Mouse (Mus musculus) yolk sac, embryonic 10.5 days (tissue): ENCODE measurements around the gene Cbln4.

Source experiments
- DNase-seq: peaks from one replicate; pipeline ENCODE4 v3.0.0-alpha.2; 2017; ENCODE audit warnings: low spot score

The Cbln4 gene

DNA sequence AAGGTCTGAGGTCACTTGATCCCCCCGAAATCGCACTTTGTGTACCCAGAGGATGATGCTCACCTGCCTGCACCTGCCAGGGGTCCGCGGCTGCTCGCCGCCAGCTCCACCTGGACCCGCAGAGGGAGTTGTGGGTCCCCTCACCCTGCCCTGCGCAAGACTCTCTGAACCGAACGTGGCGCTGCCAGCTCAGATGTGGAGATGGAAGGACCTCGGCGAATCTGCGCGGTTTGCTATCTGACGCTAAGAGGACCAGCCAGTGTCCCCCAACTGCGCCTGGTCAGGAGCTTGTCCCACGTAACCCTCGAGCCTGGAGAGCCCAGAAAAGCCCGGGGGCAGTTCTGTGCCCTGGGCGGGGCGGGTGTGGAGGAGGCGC lies at the start of gene Cbln4:
Cbln4 (minus strand) TSS at position 232 of the 376 bp plus-strand sequence.
- DNase-seq: no peak

DNA sequence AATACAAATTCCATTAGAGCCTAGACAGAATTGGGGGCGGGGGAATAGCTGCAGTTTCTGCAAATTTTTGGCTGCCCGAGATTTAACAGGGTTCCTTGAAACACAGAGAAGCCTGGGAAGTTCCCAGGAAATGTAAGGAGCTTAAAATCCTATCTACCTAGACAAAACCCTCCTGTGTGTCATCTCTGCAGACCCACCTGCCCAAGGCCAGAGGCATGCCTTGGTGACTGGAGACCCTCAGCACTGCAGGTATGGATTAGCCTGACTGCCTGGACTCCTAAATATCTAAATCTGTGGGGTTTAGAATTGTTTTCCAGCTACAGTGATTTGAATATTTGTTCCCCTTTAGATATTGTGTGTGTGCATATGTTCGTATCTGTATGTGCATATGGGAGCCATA lies 35.3 kb upstream of the Cbln4 start:
- DNase-seq: no peak

DNA sequence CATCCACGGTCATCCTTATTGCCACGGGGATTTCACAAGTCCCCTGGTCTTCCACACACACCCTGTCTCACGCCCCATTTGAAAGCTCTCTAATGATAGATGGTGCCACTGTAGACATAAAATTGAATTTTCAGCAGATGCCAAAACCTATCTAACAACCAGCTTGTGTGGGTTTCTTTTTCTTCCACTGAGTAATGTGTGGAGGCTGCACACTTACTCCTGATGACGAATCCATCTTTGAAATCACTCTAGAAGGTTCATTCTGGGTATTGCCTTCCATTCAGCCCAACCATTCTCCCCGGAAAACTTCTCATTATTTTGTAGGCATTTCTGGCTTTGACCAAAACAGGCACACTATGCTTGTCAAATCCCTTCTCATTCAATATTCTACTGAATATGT lies 33.0 kb upstream of the Cbln4 start:
- DNase-seq: no peak

DNA sequence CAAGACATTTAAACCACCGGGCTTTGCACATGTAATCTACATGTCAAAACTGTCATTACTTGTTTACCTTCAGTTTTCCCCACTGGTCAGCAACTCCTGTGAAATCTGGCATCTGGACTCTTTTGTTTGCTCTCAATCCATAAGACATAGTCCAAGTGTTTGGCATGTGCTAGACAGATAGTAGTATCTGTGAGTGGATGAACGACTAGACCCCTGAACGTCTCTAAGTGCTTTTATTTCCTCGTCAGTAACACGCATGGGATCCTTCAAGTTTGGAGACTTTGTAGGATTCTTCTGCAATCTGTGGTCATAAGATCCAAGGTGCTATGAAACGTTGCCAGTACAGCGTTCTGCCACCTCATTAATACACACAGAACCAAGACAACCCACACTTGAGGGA lies 19.6 kb upstream of the Cbln4 start:
- DNase-seq: no peak

DNA sequence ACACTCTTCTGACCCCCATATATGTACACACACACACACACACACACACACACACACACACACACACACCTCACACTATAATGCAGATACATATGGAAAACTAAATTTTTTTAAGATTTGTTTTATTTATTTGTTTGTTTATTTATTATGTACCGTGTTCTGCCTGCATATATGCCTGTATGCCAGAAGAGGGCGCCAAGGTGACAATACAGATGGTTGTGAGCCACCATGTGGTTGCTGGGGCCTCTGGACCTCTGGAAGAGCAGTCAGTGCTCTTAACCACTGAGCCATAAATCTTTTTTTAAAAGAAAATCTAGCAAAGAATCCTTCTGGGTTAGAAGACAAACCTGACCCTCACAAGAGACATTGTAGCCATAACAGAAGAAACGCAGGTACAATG lies 16.5 kb upstream of the Cbln4 start:
- no peak for DNase-seq

DNA sequence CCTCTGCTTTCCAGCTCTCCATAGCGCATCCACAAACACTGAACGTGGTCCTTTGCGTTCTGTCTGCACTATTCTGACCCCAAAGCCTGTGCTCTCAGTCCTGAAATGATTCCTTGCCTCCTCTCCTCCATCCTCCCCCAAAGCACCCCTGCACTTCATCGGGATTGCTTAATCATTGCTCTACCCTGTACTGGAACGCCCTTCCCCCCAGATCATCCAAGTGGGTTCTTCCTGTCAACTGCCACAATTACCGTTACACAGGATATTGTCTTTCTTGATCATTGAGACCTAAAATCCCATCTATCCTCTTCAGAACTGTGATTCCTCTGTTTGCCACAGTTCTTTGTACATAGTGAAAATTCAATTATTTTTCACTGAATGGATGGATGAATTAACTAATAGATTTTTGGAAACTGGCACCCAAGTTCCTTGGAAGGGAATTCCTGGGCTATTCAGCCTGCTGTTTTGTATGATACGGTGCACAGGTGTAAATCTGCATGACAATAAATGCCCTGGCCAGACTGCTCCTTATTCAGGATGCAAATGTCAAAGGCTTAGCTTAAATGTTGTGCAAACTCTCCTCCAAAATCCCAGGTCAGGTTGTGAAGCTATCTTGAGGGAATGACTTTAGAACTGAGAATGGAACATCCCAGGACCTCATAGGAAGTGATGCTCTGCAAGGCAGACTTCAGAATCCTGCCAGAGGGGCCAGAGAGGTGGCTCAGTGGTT lies 15.8 kb upstream of the Cbln4 start:
- DNase-seq: no peak

DNA sequence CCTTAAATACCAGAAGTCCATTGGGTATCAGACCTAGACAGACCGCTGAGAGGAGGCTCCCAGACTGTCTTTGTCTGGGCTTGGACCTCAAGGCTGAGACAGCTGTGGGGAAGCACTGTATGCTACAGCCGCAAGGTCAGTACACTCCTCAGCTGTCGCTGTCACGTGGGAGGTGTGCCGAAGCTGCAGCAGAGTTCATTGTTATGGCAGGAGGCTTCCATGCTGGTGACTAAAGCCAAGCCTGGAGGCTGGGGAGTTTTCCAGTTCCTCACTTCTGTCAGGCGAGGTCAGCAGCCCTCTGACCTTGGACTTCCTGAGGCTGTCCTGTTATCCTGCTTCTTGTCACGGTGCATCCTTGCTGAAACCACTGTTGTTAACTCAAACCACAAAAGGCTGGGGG lies 2.7 kb upstream of the Cbln4 start:
- DNase-seq: peak; percentile 24

DNA sequence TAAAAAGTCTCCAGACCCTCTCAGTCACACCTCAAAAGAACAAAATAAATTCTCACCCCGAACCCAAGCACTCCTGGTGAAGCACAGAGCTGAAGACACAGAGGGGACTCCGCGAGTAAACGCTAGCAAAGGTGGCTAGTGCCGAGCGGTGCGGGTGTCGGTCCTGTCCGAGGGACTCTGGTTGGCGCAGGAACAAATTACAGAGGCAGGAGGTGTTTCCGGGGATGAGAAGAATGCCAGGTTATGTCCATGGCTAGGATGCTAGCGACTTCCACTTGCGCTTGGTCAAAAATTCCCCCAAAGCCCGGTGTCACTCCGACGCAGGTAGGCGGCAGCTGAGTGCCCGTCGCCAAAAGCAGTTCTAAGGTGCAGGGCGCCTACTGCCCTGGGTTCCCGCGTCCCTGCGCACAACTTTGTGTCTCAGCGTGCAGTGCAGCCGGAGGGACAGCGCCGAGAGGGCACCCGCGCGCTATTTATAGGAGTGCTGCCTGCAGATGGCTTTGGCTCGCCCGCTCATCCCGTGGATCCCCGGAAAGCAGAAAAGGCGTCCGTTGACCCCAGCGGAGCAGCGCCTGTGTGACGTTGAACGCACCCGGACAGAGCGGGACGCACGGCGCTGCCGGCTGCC lies 545 bp downstream of the Cbln4 start:
- DNase-seq: no peak

DNA sequence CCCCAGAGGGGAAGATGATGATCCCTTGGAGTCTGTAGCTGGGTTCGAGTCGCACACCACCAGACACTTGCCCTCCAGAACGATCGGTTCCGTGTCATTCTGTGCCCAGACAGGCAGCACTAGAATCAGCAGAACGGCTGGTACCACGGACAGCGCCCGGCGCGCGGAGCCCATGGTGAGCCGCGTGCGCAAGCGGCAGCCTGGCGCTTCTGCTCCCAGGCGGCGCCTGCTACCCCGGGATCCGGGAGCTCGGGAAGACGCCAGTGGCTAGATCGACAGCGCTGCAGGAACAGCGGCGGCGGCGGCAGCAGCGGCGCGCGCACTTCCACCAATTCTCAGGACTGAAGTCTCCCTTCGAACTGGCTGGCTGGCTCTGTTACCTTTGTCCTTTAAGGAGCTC lies 1.1 kb downstream of the Cbln4 start:
- DNase-seq: peak; percentile 77

DNA sequence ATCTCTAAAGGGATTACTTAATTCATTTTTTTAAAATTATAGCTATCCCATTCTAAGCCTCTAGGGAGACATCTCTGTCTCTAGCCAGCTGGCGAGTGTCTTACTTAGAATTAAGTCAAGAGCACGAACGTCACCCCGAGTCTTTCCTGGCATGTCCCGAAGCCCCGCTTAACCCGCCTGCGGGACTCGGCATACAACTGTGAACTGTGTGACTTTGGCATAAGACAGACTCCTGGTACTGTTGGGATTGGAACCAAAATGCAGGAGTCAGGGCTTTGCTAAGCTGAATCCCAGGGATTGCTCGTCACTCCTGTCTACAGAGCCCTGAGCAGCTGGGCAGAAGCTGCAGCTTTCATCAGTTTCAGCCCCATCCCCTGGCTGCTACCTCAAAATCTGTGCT lies 2.4 kb downstream of the Cbln4 start:
- no peak for DNase-seq

DNA sequence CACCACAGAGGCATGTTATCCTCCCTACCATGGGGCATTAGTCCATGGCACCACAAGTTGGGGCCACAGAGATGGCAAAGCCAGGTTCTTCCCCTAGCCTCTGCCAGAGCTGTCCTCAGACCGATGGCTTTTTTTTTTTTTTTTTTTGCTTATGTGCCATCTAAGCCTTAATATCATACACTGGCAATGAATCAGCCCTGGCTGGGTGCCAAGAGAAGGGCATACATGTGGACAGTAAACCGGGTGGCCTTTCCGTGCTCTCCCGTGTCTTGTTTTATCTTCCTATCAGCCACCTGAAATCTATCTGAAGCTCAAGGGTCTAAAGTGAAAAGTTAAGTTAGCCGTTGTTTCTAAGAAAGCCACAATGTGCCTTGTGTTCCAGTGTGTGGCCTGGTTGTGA lies 3.7 kb downstream of the Cbln4 start:
- no peak for DNase-seq

DNA sequence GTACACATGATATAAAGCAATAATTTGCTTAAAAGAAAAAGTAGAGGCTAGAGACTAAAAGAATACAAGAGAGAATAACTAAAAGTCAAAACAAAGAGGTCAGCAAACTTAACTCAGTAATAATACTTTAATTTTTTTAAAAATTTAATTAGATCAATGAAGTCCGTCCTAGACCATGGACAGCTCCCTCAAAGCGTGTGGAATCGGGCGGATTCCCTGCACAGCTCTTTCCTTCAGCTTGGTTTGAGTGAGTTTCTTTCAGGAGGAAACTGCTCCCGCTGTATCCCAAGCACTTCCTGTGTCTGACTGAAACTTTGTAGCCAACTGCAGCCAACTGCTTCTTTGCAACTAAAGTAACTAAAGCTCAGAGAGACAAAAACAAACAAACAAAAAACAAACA lies 9.0 kb downstream of the Cbln4 start:
- no peak for DNase-seq

DNA sequence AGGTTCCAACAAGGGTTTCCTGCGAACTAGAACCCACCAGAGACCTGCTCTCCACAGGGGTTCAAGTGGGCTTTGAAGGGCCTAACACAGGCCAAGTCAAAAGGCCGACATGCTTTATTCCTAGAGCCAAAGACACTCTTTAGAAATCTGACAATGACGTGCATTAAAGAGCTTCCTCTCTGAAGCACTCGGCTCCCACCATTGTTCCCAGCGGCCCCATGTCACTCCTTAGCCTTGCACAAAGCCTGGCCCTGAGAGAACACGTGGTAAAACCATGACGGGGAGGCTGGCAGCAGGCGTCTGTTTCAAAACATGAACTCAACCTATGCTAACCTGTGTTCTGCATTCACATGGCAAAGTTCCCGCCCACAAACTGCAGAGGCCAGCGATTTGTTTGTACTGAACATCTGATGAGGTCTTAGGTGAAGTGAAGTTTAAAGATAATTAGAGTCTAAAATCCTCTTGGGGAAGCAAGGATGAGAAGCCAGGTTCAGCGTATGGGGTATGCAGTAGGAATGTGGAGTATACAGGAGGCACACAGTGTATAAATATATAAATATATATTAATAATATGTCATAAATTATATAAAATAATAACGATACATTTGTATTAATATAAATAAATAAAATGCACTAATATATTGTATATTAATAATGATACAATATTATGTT lies 17.7 kb downstream of the Cbln4 start:
- DNase-seq: no peak

DNA sequence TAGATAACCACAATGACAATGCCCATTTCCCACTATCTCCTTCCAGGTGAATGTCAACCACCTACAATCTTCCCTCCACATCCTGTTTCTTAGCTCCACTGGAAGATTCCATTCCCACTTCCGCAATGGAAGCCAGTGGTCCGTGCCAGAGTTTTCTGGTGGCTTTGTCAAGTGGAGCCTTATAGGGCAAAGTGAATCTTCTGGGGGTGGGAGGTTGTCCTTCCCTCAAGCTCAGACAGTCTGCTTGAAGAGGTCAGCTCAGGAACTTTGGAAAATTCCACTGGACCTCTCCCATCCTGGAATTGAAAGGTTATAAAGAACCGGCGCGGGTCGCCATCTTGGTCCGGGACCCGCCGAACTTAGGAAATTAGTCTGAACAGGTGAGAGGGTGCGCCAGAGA lies 36.5 kb downstream of the Cbln4 start:
- DNase-seq: no peak

DNA sequence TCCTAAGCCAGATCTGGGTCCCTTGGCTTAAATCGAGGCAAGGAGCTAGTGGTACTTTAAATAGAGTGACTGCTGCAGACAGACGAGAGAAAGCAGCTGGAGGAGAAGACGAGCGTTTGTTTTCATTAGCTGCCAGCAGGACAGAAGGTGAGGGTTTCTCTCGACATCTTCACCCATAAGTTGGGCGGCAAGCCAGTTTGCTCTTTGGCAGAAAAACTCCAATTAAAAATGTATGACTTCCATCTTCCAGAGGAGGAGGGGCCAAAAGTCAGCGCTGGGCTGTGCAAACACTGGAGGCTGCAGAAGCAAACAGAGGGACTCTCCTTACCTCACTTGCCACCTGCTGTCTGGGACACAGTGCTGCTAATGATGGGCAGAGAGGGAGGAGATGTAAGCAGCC lies 37.3 kb downstream of the Cbln4 start:
- no peak for DNase-seq

DNA sequence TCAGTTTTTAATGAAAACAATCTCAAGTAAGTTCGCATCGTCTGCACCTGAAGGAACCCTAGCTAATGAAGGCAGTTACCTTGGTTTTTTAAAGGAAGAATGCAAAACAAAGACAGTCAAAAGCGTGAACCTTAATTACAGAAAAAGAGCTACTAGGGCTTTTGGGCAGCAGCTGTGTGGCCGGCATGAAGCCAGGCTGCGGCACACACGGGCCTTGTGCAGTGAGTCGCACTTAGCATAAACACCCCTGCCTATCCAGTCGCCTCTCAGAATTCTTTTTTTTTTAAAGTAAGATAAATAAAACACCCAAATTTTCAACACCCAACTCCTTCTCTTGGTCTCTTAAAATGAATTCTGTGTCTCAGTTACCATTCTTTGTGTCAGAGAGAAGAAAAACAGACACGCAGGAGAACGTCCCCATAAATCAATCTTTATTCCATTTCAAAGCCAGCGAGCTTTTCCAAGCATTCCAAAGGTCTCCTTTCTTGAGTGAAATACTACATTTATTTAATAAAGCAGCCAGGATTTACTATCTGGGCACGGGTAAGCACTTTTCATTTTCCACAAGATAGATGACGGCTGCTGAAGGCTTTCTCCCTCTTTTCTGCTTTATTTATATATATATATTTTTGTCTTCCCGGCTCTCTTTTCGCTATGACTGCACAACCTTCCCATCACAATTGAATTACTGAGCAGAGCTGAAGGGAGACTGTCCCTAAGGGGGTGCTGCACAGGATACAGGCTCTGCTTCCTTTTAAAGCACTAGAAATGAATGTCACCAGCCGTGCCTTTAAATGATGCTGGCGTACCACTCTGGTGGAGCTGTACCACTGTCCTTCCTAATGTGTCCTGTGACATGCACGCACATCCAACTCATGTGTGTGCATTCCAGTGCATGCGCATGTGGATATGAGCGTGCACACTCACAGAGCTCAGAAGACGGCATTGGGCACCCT lies 39.0 kb downstream of the Cbln4 start:
- no peak for DNase-seq

DNA sequence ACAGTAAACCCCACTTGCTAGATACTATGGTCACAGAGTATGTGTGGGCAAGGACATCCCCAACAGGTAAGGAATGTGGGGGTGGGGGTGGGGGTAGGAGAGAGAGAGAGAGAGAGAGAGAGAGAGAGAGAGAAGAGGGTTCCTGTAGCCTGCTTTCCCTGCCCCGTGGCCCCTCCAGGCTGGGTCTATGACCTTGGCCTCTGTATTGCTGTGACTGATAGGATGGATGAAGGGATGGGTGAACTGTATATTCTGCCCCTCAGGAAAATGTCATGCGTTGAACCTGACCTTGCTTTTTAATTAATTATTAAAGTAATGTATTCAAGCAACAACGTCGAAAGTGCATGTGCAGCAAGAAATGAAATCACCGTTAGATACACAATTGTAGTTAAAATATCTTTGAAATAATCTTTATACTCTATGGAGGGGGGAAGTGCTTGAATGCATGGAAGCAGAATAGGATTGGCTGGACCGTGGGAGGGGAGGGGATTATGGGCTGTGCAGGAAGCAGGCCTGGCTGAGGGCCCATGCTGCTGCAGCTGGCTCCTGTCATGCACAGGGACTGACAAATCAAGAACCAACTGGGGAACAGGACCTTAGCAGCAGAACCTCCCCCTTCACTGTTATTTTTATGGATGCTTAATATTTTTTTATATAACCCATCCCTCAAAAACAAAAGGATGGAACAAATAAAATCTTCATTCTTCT lies 46.1 kb downstream of the Cbln4 start:
- no peak for DNase-seq

DNA sequence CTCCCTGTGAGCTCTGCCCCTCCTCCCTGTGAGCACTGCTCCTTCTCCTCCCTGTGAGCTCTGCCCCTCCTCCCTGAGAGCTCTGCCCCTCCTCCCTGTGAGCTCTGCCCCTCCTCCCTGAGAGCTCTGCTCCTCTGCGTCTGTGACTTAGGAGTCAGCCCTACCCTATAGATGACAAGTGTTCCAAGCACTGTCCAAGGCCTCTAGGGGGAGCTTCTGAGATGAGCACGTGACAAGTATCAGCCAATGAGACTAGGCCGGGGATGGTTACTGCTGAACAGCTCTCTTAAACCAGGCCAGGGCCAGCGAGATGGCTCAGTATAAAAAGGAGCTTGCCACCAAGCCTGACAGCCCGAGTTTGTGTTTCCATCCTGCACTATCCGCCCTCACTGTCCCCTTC lies 48.4 kb downstream of the Cbln4 start:
- no peak for DNase-seq

DNA sequence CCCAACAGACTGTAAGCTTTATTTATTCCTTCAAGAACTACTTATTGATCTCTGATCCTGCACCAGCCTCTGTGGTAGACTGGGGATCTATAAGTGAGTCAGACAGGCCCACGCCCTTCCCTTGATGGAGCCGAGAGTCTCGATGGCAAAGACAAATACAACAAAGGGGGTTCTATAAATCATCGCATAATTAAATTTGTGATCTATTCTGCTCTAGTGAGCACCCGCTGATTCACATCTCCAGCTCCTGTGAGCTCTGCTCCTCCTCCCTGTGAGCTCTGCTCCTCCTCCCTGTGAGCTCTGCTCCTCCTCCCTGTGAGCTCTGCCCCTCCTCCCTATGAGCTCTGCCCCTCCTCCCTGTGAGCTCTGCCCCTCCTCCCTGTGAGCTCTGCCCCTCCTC lies 49.0 kb downstream of the Cbln4 start:
- DNase-seq: no peak

DNA sequence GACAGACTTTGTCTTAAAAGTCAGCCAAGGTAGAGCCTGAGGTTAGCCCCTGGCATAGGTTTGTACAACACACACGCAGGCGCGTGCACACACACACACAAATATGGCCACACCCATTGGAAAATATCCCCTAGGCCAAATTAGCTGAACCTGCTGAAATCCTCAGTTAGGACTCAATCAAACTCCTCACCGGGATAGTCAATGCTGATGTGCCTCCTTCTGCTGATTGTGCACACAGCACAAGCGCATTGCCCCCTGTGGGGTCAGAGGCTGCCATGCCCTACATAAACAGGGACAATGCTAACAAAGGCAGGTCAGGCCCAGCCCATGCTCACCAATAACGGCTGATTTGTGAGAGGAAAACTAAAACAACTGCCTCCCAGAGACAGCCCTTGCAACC lies 56.6 kb downstream of the Cbln4 start:
- DNase-seq: no peak
